Mouse (Mus musculus) spleen, postnatal 36 days (tissue): ENCODE data around the gene Tnni3k.

Experiments
- DNase-seq, 2 experiments: peaks; one replicate each; pipeline ENCODE4 v3.0.0; 2022; ENCODE audit warnings: low spot score in 2 of 2, mixed read lengths in 1 of 2

Gene Tnni3k

GRCm38 (mm10) chr3:155055231-155055916, at the start of gene Tnni3k:
TSS of gene Tnni3k (minus strand) at chr3:155055407.
- no peak for DNase-seq

- DNase-seq = no peak
Measured at GRCm38 (mm10) chr3:155099266-155099665, 44.1 kb upstream of the Tnni3k start.

- peak; percentile 68 to 75 for DNase-seq
Measured at GRCm38 (mm10) chr3:155093116-155093956, 38.1 kb upstream of the Tnni3k start, which contains the start of the genes Fpgt and Lrriq3. TSS of gene Fpgt (minus strand) at chr3:155093403. TSS of gene Lrriq3 (plus strand) at chr3:155093434.

GRCm38 (mm10) chr3:155092081-155092480, 36.9 kb upstream of the Tnni3k start:
- DNase-seq = no peak

DNA sequence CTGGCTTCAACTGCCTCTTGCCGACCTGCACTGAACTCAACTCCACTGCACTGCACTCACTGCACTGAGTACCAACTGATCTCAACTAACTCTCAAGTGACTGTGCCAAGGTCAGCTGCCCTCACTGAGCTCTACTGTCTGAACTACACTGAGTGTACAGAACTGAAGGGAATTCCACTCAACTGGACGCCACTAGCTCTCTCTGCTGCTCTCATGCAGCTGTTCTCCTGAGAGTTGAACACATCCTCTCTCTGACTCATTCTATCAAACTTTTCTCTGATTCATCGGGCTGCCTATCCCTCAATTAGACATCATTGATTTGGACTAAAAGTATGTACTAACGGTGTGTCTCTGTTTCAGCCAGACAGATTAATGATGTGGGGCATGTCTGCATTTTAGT, 22.7 kb upstream of the Tnni3k start:
- no peak for DNase-seq

DNA sequence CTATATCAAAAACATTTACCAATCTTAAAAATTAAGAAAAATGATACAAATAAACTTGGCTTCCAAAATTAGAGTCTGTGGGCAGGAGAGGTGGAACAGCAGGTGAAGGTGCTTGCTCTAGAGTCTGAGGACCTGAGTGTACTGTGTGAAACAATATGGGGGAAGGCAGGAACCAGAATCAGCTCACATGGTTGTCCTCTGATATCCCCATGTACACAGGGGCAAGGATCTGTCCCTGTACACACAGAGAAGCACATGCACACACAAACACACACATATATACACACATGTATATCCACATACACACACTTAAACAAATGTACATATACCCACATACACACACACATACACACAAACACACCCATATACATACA, 4.2 kb upstream of the Tnni3k start:
- DNase-seq = no peak

- no peak for DNase-seq
Measured at GRCm38 (mm10) chr3:155058800-155059448, 3.7 kb upstream of the Tnni3k start.

- no peak for DNase-seq
Measured at GRCm38 (mm10) chr3:155057566-155057965, 2.4 kb upstream of the Tnni3k start.

GRCm38 (mm10) chr3:155056606-155057005, 1.4 kb upstream of the Tnni3k start:
- no peak for DNase-seq

GRCm38 (mm10) chr3:155053189-155053588, 2.0 kb downstream of the Tnni3k start:
- no peak for DNase-seq

GRCm38 (mm10) chr3:155052021-155052420, 3.2 kb downstream of the Tnni3k start:
- no peak for DNase-seq

GRCm38 (mm10) chr3:155039012-155039836, 16.0 kb downstream of the Tnni3k start:
- DNase-seq = no peak

DNA sequence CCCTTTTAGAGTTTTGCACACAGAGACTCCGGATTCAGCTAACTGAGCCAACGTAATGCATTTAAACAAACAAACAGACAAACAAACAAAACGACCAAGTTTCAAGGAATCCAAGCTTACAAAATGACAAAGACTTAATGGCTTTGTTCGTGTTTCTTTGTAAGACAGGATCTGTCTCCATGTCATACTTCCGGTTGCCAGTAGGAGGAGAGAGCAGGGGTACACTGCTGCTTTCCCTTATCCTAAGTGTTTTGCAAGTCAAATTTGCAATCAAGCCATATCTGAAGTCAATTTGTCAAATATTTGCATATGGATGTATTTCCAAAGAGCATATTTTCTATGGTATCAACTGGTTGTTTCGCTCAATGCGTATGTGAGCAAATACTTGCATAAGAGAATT, 20.9 kb downstream of the Tnni3k start:
- no peak for DNase-seq

- DNase-seq = no peak
Measured at GRCm38 (mm10) chr3:155030200-155030599, 25.0 kb downstream of the Tnni3k start.

DNA sequence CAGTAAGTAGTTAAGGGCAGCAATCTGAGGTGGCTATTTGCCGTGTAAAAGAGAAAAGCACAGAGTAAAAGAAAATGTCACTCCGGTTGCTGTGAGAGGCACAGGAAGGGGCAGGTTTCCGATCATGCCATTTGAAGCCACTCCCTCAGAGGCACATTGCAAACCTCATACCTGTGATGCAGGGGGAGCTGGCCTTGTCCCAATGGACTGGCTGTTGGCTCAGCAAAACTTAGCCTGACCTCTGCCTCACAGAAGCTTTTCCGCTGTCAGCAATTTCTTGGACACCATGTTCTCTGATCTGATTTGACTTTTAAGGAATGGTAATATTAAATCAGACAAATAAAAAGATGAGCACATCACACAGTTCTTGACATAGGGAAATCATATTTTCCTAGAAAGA, 52.4 kb downstream of the Tnni3k start:
- no peak for DNase-seq

- no peak for DNase-seq
Measured at GRCm38 (mm10) chr3:155001056-155001455, 54.2 kb downstream of the Tnni3k start.

DNA sequence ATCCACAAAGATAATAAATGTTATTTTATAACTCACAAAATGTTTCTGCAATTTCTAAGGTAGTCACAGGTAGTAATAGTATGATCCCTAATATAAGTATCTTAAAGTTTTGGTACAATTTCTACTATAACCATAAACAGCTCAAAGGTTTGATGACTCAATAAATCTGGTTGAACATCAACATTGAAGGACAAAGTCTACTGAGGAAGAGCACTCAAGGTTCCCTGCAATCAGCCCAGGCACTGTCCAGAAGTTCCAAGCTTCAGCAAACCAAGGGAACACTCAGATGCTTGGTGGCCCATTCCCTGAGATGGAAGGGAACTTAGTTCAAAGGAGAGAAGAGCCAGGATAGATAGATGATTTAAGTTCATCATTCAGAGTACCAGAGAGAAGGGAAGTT, 62.5 kb downstream of the Tnni3k start:
- no peak for DNase-seq

DNA sequence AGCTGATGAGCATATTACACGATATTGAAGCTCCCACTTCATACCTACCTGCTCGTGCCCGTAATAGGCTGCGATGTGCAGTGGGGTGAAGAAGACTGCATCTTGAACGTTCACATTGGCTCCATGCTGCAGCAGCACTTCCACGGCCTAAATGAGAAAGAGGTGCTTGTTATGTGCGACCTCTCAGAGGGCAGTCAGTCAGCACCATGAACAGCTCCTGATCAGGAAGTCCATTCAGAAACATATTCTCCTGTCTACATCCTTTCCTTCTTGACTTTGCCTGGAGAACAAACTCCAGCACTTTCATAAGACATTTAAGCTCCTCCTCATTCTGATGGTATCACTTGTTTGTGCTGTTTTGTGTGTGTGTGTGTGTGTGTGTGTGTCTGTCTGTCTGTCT, 76.1 kb downstream of the Tnni3k start:
- DNase-seq = no peak

- DNase-seq = no peak
Measured at GRCm38 (mm10) chr3:154971626-154972025, 83.6 kb downstream of the Tnni3k start.

GRCm38 (mm10) chr3:154970981-154971380, 84.2 kb downstream of the Tnni3k start:
- DNase-seq = no peak

GRCm38 (mm10) chr3:154961284-154961683, 93.9 kb downstream of the Tnni3k start:
- no peak for DNase-seq

DNA sequence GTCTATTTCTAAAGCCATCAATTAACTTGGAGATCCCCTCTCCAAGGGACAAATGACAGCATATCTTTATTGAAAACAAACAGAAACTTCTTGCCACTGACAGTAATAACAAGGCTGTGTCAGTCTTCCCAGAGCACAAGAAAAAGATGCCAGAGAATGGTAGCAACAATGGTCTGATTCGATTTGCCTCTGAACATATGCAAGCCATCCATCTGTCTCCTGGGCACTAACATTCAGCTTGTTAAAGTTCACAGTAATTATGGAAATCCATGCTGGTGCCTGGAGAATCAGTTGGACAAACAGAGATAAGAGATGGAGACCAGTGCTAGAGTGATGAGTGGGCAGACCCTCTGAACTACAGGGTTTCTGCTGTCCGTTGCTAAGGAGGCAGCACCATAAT, 102.1 kb downstream of the Tnni3k start:
- DNase-seq = no peak
